Mouse (Mus musculus): ENCODE data around the gene Arrdc1. TPM values are rescaled to one million over a fixed set of nuclear protein-coding genes. Genes with fewer than 3 reads are reported as not detected.

The Arrdc1 gene
- polyA plus RNA-seq, 3 experiments from 2014 or later: 168 to 273 (median 211) TPM

Other genes with a start within 250 kb of the Arrdc1 start
- under 1 TPM in 1 of 3 experiments, not detected in 2; 0.24 TPM for gene Cacna1b, start 172.1 kb downstream of the Arrdc1 start, polyA plus RNA-seq (2017; shearing (Covaris generic))
- 10 to 100 TPM; 35.8 to 65.7 (median 56.6) TPM for gene Ehmt1, start 15.6 kb downstream of the Arrdc1 start, polyA plus RNA-seq (2017; shearing (Covaris generic))
- 1 to 10 TPM in 2 of 3 experiments, under 1 TPM in 1; 0.87 to 2.7 (median 1.2) TPM for gene Zmynd19, start 14.5 kb upstream of the Arrdc1 start, polyA plus RNA-seq (2017; shearing (Covaris generic))
- gene Dph7, start 27.1 kb upstream of the Arrdc1 start, polyA plus RNA-seq (2017; shearing (Covaris generic)): 10 to 100 TPM; 21.5 to 42.4 (median 41.8) TPM
- gene Mrpl41, start 39.8 kb upstream of the Arrdc1 start, polyA plus RNA-seq (2017; shearing (Covaris generic)): 100 to 1,000 TPM in 2 of 3 experiments, 10 to 100 TPM in 1; 98.7 to 106 (median 103) TPM
- gene Pnpla7, start 40.8 kb upstream of the Arrdc1 start, polyA plus RNA-seq (2017; shearing (Covaris generic)): 10 to 100 TPM; 50.7 to 80.7 (median 77.0) TPM
- gene Nsmf, start 119.1 kb upstream of the Arrdc1 start, polyA plus RNA-seq (2017; shearing (Covaris generic)): 10 to 100 TPM; 11.3 to 20.4 (median 11.4) TPM
- under 1 TPM in 1 of 3 experiments, not detected in 2; 0.90 TPM for gene Entpd8, start 145.1 kb upstream of the Arrdc1 start, polyA plus RNA-seq (2017; shearing (Covaris generic))
- 1 to 10 TPM in 2 of 3 experiments, under 1 TPM in 1; 0.68 to 4.2 (median 4.2) TPM for gene Noxa1, start 159.9 kb upstream of the Arrdc1 start, polyA plus RNA-seq (2017; shearing (Covaris generic))
- gene Nrarp, start 245.5 kb upstream of the Arrdc1 start, polyA plus RNA-seq (2017; shearing (Covaris generic)): 1 to 10 TPM in 1 of 3 experiments, under 1 TPM in 2; 0.54 to 1.2 (median 0.59) TPM

Data from inflammation-experienced regulatory T-cells, adult 6 months (primary cell).